Mouse (Mus musculus): ENCODE results near the gene Slc25a1.

DNA sequence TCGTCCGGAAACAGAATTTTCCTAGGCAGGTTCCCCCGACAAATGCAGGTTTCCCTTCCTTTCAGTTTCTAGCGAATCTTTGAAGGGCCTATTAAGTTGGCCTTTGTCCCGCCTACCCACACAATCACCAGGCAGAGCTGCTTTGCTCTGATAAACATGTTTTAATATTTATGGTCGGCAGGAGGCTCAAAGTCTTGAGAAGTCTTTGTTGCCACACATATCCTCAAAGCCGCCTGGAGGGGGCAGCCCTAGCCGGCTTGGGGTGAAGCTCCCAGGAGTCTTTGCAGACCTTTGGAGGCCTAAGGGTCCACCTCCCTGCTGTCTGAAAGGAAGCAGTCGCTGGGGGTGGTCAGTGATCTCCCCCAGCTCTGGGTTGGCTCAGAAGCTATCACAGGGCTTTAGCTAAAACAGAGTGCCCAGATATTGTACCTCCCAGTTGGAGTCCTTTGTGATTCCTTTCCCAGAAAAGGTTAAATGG is 647 bp upstream of the Slc25a1 start:
- TF ChIP-seq CTCF (IDR thresholded peaks at IDR 0.05; ENCODE audit: control insufficient read depth, insufficient read depth, low read length) (peak; percentile 37; the same call in 1 of the 2 replicates), POLR2A (IDR thresholded peaks at IDR 0.05; ENCODE audit: borderline replicate concordance, control insufficient read depth, low read depth, low read length) (no peak)

Measured in bone marrow, adult 2 months (tissue).